Mouse (Mus musculus): ENCODE measurements around the gene Cobll1. TPM values are rescaled to one million over a fixed set of nuclear protein-coding genes. Genes with fewer than 3 reads are reported as not detected.

Cobll1 gene
- polyA plus RNA-seq, 1 experiment, result 3.0 TPM

DNA sequence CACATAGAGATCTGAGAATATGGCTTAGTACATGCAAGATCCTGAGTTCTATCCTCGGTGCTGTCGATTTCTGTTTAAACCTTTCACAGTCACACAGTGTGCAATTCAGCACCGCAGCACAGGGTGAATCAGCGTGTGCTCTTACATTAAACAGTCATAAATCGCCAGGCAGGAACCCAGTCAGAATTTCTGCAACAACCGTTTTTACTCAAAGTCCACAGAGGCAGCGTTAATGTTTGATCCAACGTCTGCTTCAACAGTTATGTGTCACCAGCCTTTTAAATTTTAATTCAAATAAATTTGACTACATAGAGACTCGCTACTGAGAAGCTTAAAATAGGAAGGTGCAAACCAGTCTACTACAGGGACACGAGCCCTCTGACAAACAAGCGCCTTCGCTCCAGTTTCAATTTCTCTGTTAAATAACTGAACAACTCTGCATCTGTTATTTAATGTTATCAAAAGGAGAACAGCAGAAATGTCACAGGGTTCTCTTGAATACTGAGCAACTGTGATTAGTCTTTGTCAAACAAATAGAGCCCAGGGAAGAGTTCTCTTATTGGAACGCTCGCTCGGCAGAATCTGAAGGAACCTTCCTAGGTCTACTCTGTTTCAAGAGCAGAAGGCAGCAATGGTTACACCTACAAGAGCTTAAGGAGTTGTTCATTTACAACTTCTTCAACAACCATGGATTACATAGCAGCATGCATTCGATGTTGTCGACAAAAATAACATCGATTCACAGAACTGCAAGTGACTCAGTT, 68.3 kb downstream of the Cobll1 start:
- Histone ChIP-seq H3K4me1 (ENCODE audit: control insufficient read depth, insufficient read depth, insufficient read length, low read length) (0 out of 2 replicates have a peak, but pooled peaks cover 2% of the 10 kb centered on the region), H3K27ac (ENCODE audit: insufficient read depth, low read depth, low read length) (peak overlapping the region; percentile 26; the same call in 1 of the 2 replicates), H3K27me3 (ENCODE audit: control insufficient read depth, insufficient read depth, low read length) (no peaks in the 10 kb centered on the region), H3K4me3 (ENCODE audit: low read depth, low read length) (no peak overlapping the region), H3K36me3 (ENCODE audit: control insufficient read depth, insufficient read depth, low read length) (no peaks in the 10 kb centered on the region)
- TF ChIP-seq POLR2A (IDR thresholded peaks at IDR 0.05; ENCODE audit: low read depth, low read length), result no peak
- TF ChIP-seq CTCF (IDR thresholded peaks at IDR 0.05; ENCODE audit: extremely low read depth, insufficient read length, insufficient replicate concordance, low read depth, low read length), result no peak
- WGBS, result 7% methylated on average over 18 of the region's 18 CpGs

- no peak overlapping the region for H3K27ac ChIP-seq (ENCODE audit: insufficient read depth, low read depth, low read length)
- H3K4me1 ChIP-seq (ENCODE audit: control insufficient read depth, insufficient read depth, insufficient read length, low read length), result 0 out of 2 replicates have a peak, but pooled peaks cover 2% of the 10 kb centered on the region
- H3K27me3 ChIP-seq (ENCODE audit: control insufficient read depth, insufficient read depth, low read length), result no peaks in the 10 kb centered on the region
- TF ChIP-seq POLR2A (IDR thresholded peaks at IDR 0.05; ENCODE audit: low read depth, low read length) (no peak), CTCF (IDR thresholded peaks at IDR 0.05; ENCODE audit: extremely low read depth, insufficient read length, insufficient replicate concordance, low read depth, low read length) (no peak)
- WGBS, result 29% methylated on average over 5 of the region's 5 CpGs
- no peak overlapping the region for H3K4me3 ChIP-seq (ENCODE audit: low read depth, low read length)
- no peaks in the 10 kb centered on the region for H3K36me3 ChIP-seq (ENCODE audit: control insufficient read depth, insufficient read depth, low read length)
Observed at GRCm38 (mm10) chr2:65170256-65170655, 68.9 kb downstream of the Cobll1 start.

DNA sequence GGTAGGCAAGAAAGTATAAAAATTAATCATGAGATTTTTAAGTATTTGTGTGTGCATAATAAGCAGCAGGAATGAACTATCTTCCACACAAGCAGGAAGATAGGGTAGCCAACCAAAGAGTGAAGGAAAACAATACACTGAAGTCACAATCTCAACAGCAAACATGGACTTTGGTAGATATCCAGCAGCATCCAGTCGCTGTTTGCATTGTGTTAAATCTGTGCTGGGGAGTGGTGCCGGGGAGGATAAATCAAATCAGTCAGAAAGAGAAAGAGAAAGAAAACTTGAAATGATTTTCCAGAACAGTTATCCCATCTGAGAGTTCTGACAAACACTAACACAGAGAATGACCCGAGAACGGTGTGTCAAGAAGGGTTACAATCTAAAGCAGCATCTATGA, 75.2 kb downstream of the Cobll1 start:
- 13% methylated on average over 4 of the region's 4 CpGs for WGBS
- no peaks in the 10 kb centered on the region for H3K4me1 ChIP-seq (ENCODE audit: control insufficient read depth, insufficient read depth, insufficient read length, low read length)
- no peak overlapping the region for H3K4me3 ChIP-seq (ENCODE audit: low read depth, low read length)
- no peak overlapping the region for H3K27ac ChIP-seq (ENCODE audit: insufficient read depth, low read depth, low read length)
- TF ChIP-seq CTCF (IDR thresholded peaks at IDR 0.05; ENCODE audit: extremely low read depth, insufficient read length, insufficient replicate concordance, low read depth, low read length) (no peak), POLR2A (IDR thresholded peaks at IDR 0.05; ENCODE audit: low read depth, low read length) (no peak)
- no peaks in the 10 kb centered on the region for H3K36me3 ChIP-seq (ENCODE audit: control insufficient read depth, insufficient read depth, low read length)
- H3K27me3 ChIP-seq (ENCODE audit: control insufficient read depth, insufficient read depth, low read length), result no peaks in the 10 kb centered on the region

- Histone ChIP-seq H3K27ac (ENCODE audit: insufficient read depth, low read depth, low read length) (no peak overlapping the region), H3K27me3 (ENCODE audit: control insufficient read depth, insufficient read depth, low read length) (no peaks in the 10 kb centered on the region), H3K4me1 (ENCODE audit: control insufficient read depth, insufficient read depth, insufficient read length, low read length) (no peaks in the 10 kb centered on the region), H3K4me3 (ENCODE audit: low read depth, low read length) (no peak overlapping the region), H3K36me3 (ENCODE audit: control insufficient read depth, insufficient read depth, low read length) (no peaks in the 10 kb centered on the region)
- no peak for TF ChIP-seq CTCF (IDR thresholded peaks at IDR 0.05; ENCODE audit: extremely low read depth, insufficient read length, insufficient replicate concordance, low read depth, low read length)
- WGBS, result 94% methylated on average over 5 of the region's 5 CpGs
Observed at GRCm38 (mm10) chr2:65162625-65163024, 76.6 kb downstream of the Cobll1 start.

DNA sequence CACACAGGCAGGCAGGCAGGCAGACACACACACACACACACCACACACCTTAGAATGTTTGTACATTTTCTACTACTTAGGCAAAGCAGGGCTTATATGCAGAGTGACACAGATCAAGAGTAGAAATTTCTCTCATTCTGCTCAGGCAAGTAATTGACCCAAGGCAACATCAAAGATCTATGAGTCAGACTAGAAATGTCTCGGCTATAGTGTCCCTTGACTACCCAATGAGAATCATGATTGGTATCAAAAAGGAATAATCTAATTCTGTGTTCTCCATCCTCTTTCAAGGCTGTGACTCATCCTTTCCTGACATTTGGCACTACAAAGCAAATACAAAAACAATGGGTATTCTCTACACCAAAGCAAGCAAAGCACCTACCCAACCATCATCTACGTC, 77.5 kb downstream of the Cobll1 start:
- no peak overlapping the region for H3K27ac ChIP-seq (ENCODE audit: insufficient read depth, low read depth, low read length)
- TF ChIP-seq POLR2A (IDR thresholded peaks at IDR 0.05; ENCODE audit: low read depth, low read length) (no peak), CTCF (IDR thresholded peaks at IDR 0.05; ENCODE audit: extremely low read depth, insufficient read length, insufficient replicate concordance, low read depth, low read length) (no peak)
- H3K4me1 ChIP-seq (ENCODE audit: control insufficient read depth, insufficient read depth, insufficient read length, low read length), result no peaks in the 10 kb centered on the region
- WGBS, result 82% methylated on average over 2 of the region's 2 CpGs
- no peaks in the 10 kb centered on the region for H3K27me3 ChIP-seq (ENCODE audit: control insufficient read depth, insufficient read depth, low read length)
- H3K36me3 ChIP-seq (ENCODE audit: control insufficient read depth, insufficient read depth, low read length), result no peaks in the 10 kb centered on the region
- no peak overlapping the region for H3K4me3 ChIP-seq (ENCODE audit: low read depth, low read length)

GRCm38 (mm10) chr2:65157981-65158651, 81.1 kb downstream of the Cobll1 start:
- no peak overlapping the region for H3K27ac ChIP-seq (ENCODE audit: insufficient read depth, low read depth, low read length)
- TF ChIP-seq POLR2A (IDR thresholded peaks at IDR 0.05; ENCODE audit: low read depth, low read length) (no peak), CTCF (IDR thresholded peaks at IDR 0.05; ENCODE audit: extremely low read depth, insufficient read length, insufficient replicate concordance, low read depth, low read length) (no peak)
- WGBS, result 74% methylated on average over 5 of the region's 5 CpGs
- no peaks in the 10 kb centered on the region for H3K27me3 ChIP-seq (ENCODE audit: control insufficient read depth, insufficient read depth, low read length)
- H3K4me3 ChIP-seq (ENCODE audit: low read depth, low read length), result no peak overlapping the region
- no peaks in the 10 kb centered on the region for H3K36me3 ChIP-seq (ENCODE audit: control insufficient read depth, insufficient read depth, low read length)
- no peaks in the 10 kb centered on the region for H3K4me1 ChIP-seq (ENCODE audit: control insufficient read depth, insufficient read depth, insufficient read length, low read length)

GRCm38 (mm10) chr2:65157325-65157724, 81.9 kb downstream of the Cobll1 start:
- H3K27me3 ChIP-seq (ENCODE audit: control insufficient read depth, insufficient read depth, low read length), result no peaks in the 10 kb centered on the region
- H3K36me3 ChIP-seq (ENCODE audit: control insufficient read depth, insufficient read depth, low read length), result no peaks in the 10 kb centered on the region
- H3K4me1 ChIP-seq (ENCODE audit: control insufficient read depth, insufficient read depth, insufficient read length, low read length), result no peaks in the 10 kb centered on the region
- TF ChIP-seq POLR2A (IDR thresholded peaks at IDR 0.05; ENCODE audit: low read depth, low read length) (no peak), CTCF (IDR thresholded peaks at IDR 0.05; ENCODE audit: extremely low read depth, insufficient read length, insufficient replicate concordance, low read depth, low read length) (no peak)
- H3K4me3 ChIP-seq (ENCODE audit: low read depth, low read length), result no peak overlapping the region
- WGBS, result 87% methylated on average over 2 of the region's 2 CpGs
- H3K27ac ChIP-seq (ENCODE audit: insufficient read depth, low read depth, low read length), result no peak overlapping the region

Measured in small intestine, adult 2 months (tissue).